15 mouse cellular contexts compared by ENCODE assay signal in genomic region chr6:76984773-76985172, GRCm38 (mm10).
A peak's percentile ranks its signal among the peaks of the same experiment; 100 is the strongest.
DNase-seq lines count a peak whose midpoint lies in the region; TF ChIP-seq lines count a peak whose summit lies in the region.
"Had no signal": no experiment of that assay in that cellular context is flagged by ENCODE, and none has a peak within 500 bp of the region (broad histone marks: within the 10 kb centered on the region; RNA-seq: fewer than 3 reads in every experiment).

No protein-coding gene starts in this region.

- intact Hi-C loops in left cerebral cortex, adult 2 months (cut with DNase I) = no loop called here
- intact Hi-C loops in gastrocnemius, postnatal 14 days (cut with DNase I; ENCODE audit: low total_unique reads) = no loop called here

- DNase-seq in left cerebral cortex, adult 2 months (ENCODE audit: extremely low spot score in 1 of 2, low spot score in 2 of 2) = peak; percentile 18 to 42
- no peak for DNase-seq in left cerebral cortex, adult 11 months (ENCODE audit: low spot score)
- DNase-seq in frontal cortex, postnatal 36 days (ENCODE audit: low spot score in 2 of 2) = peak; percentile 30 to 60
- peak; percentile 46 to 87 for DNase-seq in layer of hippocampus, postnatal 14 days (ENCODE audit: low spot score in 2 of 2)
- DNase-seq in right cerebral cortex, postnatal 4 days = peak; percentile 23
- DNase-seq in cerebellum, adult 11 months = no peak
- DNase-seq in gastrocnemius, postnatal 14 days = no peak
- DNase-seq: adrenal gland, adult 8-10 months; heart, adult 18-20 months; heart, postnatal 10 days; kidney, postnatal 10 days; liver, postnatal 0 days; lung, postnatal 4 days had no signal

- H3K4me3 ChIP-seq in left cerebral cortex, adult 2 months = no peak overlapping the region
- H3K4me3 ChIP-seq: limb, embryonic 13.5 days; stomach, embryonic 15.5 days had no signal

- no peak overlapping the region for H3K27ac ChIP-seq in left cerebral cortex, adult 2 months
- H3K27ac ChIP-seq: limb, embryonic 13.5 days; stomach, embryonic 15.5 days had no signal

- TF ChIP-seq CTCF in left cerebral cortex, adult 2 months (IDR thresholded peaks at IDR 0.05) = no peak

Comparison
In these comparisons a context has a peak if more than half of its experiments do, and no peak if none do; other contexts are left out.
1. DNase-seq: peak in left cerebral cortex, adult 2 months (2 of 2), frontal cortex, postnatal 36 days (2 of 2), layer of hippocampus, postnatal 14 days (2 of 2) and right cerebral cortex, postnatal 4 days (single experiment); none in left cerebral cortex, adult 11 months (single experiment), cerebellum, adult 11 months (single experiment) and gastrocnemius, postnatal 14 days (single experiment).